Comparison of ENCODE assay signal across 11 mouse cellular contexts in the genomic region with DNA sequence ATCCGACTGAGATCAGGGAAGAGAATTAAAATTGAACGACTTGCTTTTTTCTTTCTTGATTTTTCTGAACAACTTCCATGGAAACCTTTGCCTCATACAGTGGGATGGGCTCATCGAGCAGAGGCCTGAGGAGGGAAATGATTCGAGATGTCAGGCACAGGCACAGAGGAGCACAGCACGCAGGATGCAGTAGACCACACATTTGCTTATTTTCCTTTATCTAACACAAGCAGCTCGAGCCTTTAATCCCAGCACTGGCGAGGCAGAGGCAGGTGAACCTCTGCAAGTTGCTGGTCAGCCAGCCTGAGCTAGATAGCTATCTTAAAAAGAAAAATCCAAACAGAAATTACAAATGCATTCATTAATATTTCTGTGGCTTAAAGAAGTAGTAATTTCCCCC. TPM values are rescaled to one million over a fixed set of nuclear protein-coding genes. Genes with fewer than 3 reads are reported as not detected.
A peak's percentile ranks its signal among the peaks of the same experiment; 100 is the strongest.
DNase-seq lines count a peak whose midpoint lies in the region; ATAC-seq and TF ChIP-seq lines count a peak whose summit lies in the region.
"Had no signal": no experiment of that assay in that cellular context is flagged by ENCODE, and none has a peak within 500 bp of the region (broad histone marks: within the 10 kb centered on the region; RNA-seq: fewer than 3 reads in every experiment).

No protein-coding gene starts in this region.

- no peak overlapping the region for H3K4me3 ChIP-seq in heart, embryonic 12.5 days
- H3K4me3 ChIP-seq in thymus, adult 2 months (ENCODE audit: control insufficient read depth, insufficient read depth, low read length): no peak overlapping the region
- peak overlapping the region; percentile 78 for H3K4me3 ChIP-seq in liver, embryonic 12.5 days
- no peak overlapping the region for H3K4me3 ChIP-seq in stomach, embryonic 16.5 days (replicated peaks; ENCODE audit: low read length)

- intact Hi-C loops in heart, postnatal 10 days (cut with DNase I): loop anchor here (10.0 kb wide), 1 partner anchor 615 kb away; the partner anchor contains the start of gene Smim11

- TF ChIP-seq CTCF in thymus, adult 2 months (IDR thresholded peaks at IDR 0.05; ENCODE audit: borderline replicate concordance, control insufficient read depth, extremely low read depth, insufficient read depth, low read length, poor library complexity): no peak

- H3K9me3 ChIP-seq in heart, embryonic 12.5 days (replicated peaks): no peaks in the 10 kb centered on the region
- no peaks in the 10 kb centered on the region for H3K9me3 ChIP-seq in liver, embryonic 12.5 days (replicated peaks)
- H3K9me3 ChIP-seq in stomach, embryonic 16.5 days (replicated peaks; ENCODE audit: control insufficient read depth, low read length): no peaks in the 10 kb centered on the region
- H3K9me3 ChIP-seq: limb, embryonic 15.5 days had no signal

- no peak for ATAC-seq in heart, embryonic 12.5 days (ENCODE audit: insufficient number of reproducible peaks, low FRiP score)
- ATAC-seq in liver, embryonic 12.5 days: peak; percentile 48
- ATAC-seq in stomach, embryonic 16.5 days (ENCODE audit: insufficient read depth, low FRiP score): no peak

- peaks cover 22% of the 10 kb centered on the region for H3K36me3 ChIP-seq in heart, embryonic 12.5 days
- no peaks in the 10 kb centered on the region for H3K36me3 ChIP-seq in thymus, adult 2 months (ENCODE audit: control insufficient read depth, insufficient read depth, low read length)
- H3K36me3 ChIP-seq in liver, embryonic 12.5 days: peaks cover 42% of the 10 kb centered on the region
- no peaks in the 10 kb centered on the region for H3K36me3 ChIP-seq in stomach, embryonic 16.5 days (ENCODE audit: control insufficient read depth, insufficient read depth, low read length)

- no peaks in the 10 kb centered on the region for H3K27me3 ChIP-seq in heart, embryonic 12.5 days (replicated peaks)
- no peaks in the 10 kb centered on the region for H3K27me3 ChIP-seq in thymus, adult 2 months (ENCODE audit: control insufficient read depth, insufficient read depth, low read length)
- no peaks in the 10 kb centered on the region for H3K27me3 ChIP-seq in liver, embryonic 12.5 days (replicated peaks)
- H3K27me3 ChIP-seq in stomach, embryonic 16.5 days (ENCODE audit: control insufficient read depth, insufficient read depth, low read length): no peaks in the 10 kb centered on the region
- H3K27me3 ChIP-seq: limb, embryonic 15.5 days had no signal

- no peak for TF ChIP-seq POLR2A in thymus, adult 2 months (IDR thresholded peaks at IDR 0.05; ENCODE audit: control insufficient read depth, extremely low read depth, insufficient read depth, low read length, poor library complexity)

- 0 out of 2 replicates have a peak overlapping the region, but pooled peaks have one; percentile 25 for H3K9ac ChIP-seq in heart, embryonic 12.5 days
- H3K9ac ChIP-seq in liver, embryonic 12.5 days: peak overlapping the region; percentile 82
- peak overlapping the region; percentile 46 for H3K9ac ChIP-seq in stomach, embryonic 16.5 days (ENCODE audit: low read length)

- no peak overlapping the region for H3K27ac ChIP-seq in heart, embryonic 12.5 days (ENCODE audit: poor library complexity, severe bottlenecking)
- peak overlapping the region; percentile 47; the same call in 1 of the 2 replicates for H3K27ac ChIP-seq in thymus, adult 2 months (ENCODE audit: control insufficient read depth, insufficient read depth, low read length)
- peak overlapping the region; percentile 93 for H3K27ac ChIP-seq in liver, embryonic 12.5 days
- H3K27ac ChIP-seq in stomach, embryonic 16.5 days (ENCODE audit: low read length): no peak overlapping the region

- WGBS in heart, embryonic 12.5 days: 32% methylated on average over 7 of the region's 7 CpGs
- 33% methylated on average over 7 of the region's 7 CpGs for WGBS in thymus, adult 2 months
- 14% methylated on average over 7 of the region's 7 CpGs for WGBS in liver, embryonic 12.5 days (ENCODE audit: insufficient replicate concordance)
- WGBS in stomach, embryonic 16.5 days: 39% methylated on average over 7 of the region's 7 CpGs

- H3K4me1 ChIP-seq in heart, embryonic 12.5 days (replicated peaks): peaks cover 18% of the 10 kb centered on the region
- H3K4me1 ChIP-seq in thymus, adult 2 months (replicated peaks; ENCODE audit: control insufficient read depth, insufficient read depth, low read length): peaks cover 13% of the 10 kb centered on the region
- peaks cover 53% of the 10 kb centered on the region for H3K4me1 ChIP-seq in liver, embryonic 12.5 days
- peaks cover 13% of the 10 kb centered on the region for H3K4me1 ChIP-seq in stomach, embryonic 16.5 days (ENCODE audit: control insufficient read depth, insufficient read depth, low read length)

- DNase-seq in heart, postnatal 10 days: no peak
- no peak for DNase-seq in thymus, adult 2 months
- no peak for DNase-seq in thymus, postnatal 25 days
- no peak for DNase-seq in right cerebral cortex, postnatal 4 days
- DNase-seq in gastrocnemius, postnatal 25 days: no peak
- DNase-seq: cerebellum, adult 11-12 months; right cerebral cortex, adult 18-20 months had no signal

- peak overlapping the region; percentile 29; the same call in 1 of the 2 replicates for H3K4me2 ChIP-seq in heart, embryonic 12.5 days
- H3K4me2 ChIP-seq in liver, embryonic 12.5 days: peak overlapping the region; percentile 97
- H3K4me2 ChIP-seq in stomach, embryonic 16.5 days (ENCODE audit: low read depth, low read length): peak overlapping the region; percentile 2; the same call in 1 of the 2 replicates

RNA-seq across cellular contexts. Expression of gene Donson, which starts 1.2 kb away (rescaled TPM):
- polyA plus RNA-seq in heart, embryonic 12.5 days (2016; fragmentation: Nextera tagmentation; extraction: Ambion mirVana): 20.9 and 22.5 TPM in 2 replicates
- total RNA-seq in heart, postnatal 10 days (2021): 1 to 10 TPM; 5.1 to 9.8 TPM
- polyA plus RNA-seq in thymus, adult 2 months (2012; rRNA removed): 19.5 and 28.8 TPM in 2 replicates
- polyA plus RNA-seq in liver, embryonic 12.5 days (2016; fragmentation: Nextera tagmentation; extraction: Ambion mirVana): 48.4 and 54.9 TPM in 2 replicates
- polyA plus RNA-seq in stomach, embryonic 16.5 days (2015; fragmentation: Nextera tagmentation; extraction: Ambion mirVana): 11.7 and 16.9 TPM in 2 replicates
- total RNA-seq in gastrocnemius, postnatal 25 days (2021): 1 to 10 TPM in 1 of 2 experiments, under 1 TPM in 1; 0.84 to 1.1 TPM

RNA-seq across cellular contexts. Expression of gene Cryzl1, which starts 39.0 kb away (rescaled TPM):
- 48.2 and 54.5 TPM in 2 replicates for polyA plus RNA-seq in heart, embryonic 12.5 days (2016; fragmentation: Nextera tagmentation; extraction: Ambion mirVana)
- 10 to 100 TPM; 30.0 to 32.2 TPM for total RNA-seq in heart, postnatal 10 days (2021)
- 19.1 and 21.7 TPM in 2 replicates for polyA plus RNA-seq in thymus, adult 2 months (2012; rRNA removed)
- 40.3 and 40.9 TPM in 2 replicates for polyA plus RNA-seq in liver, embryonic 12.5 days (2016; fragmentation: Nextera tagmentation; extraction: Ambion mirVana)
- 62.2 and 69.9 TPM in 2 replicates for polyA plus RNA-seq in stomach, embryonic 16.5 days (2015; fragmentation: Nextera tagmentation; extraction: Ambion mirVana)
- total RNA-seq in gastrocnemius, postnatal 25 days (2021): 10 to 100 TPM; 12.1 to 20.0 TPM

RNA-seq across cellular contexts. Expression of gene Itsn1, which starts 39.3 kb away (rescaled TPM):
- polyA plus RNA-seq in heart, embryonic 12.5 days (2016; fragmentation: Nextera tagmentation; extraction: Ambion mirVana): 29.7 and 31.2 TPM in 2 replicates
- 10 to 100 TPM; 41.0 to 41.2 TPM for total RNA-seq in heart, postnatal 10 days (2021)
- polyA plus RNA-seq in thymus, adult 2 months (2012; rRNA removed): 8.9 and 12.9 TPM in 2 replicates
- polyA plus RNA-seq in liver, embryonic 12.5 days (2016; fragmentation: Nextera tagmentation; extraction: Ambion mirVana): 47.5 and 52.3 TPM in 2 replicates
- 16.8 and 18.1 TPM in 2 replicates for polyA plus RNA-seq in stomach, embryonic 16.5 days (2015; fragmentation: Nextera tagmentation; extraction: Ambion mirVana)
- total RNA-seq in gastrocnemius, postnatal 25 days (2021): 10 to 100 TPM; 55.3 to 60.5 TPM

RNA-seq across cellular contexts. Expression of gene Son, which starts 42.5 kb away (rescaled TPM):
- 97.8 and 103 TPM in 2 replicates for polyA plus RNA-seq in heart, embryonic 12.5 days (2016; fragmentation: Nextera tagmentation; extraction: Ambion mirVana)
- total RNA-seq in heart, postnatal 10 days (2021): 100 to 1,000 TPM; 201 to 204 TPM
- 258 and 261 TPM in 2 replicates for polyA plus RNA-seq in thymus, adult 2 months (2012; rRNA removed)
- 60.5 and 65.0 TPM in 2 replicates for polyA plus RNA-seq in liver, embryonic 12.5 days (2016; fragmentation: Nextera tagmentation; extraction: Ambion mirVana)
- 89.8 and 98.8 TPM in 2 replicates for polyA plus RNA-seq in stomach, embryonic 16.5 days (2015; fragmentation: Nextera tagmentation; extraction: Ambion mirVana)
- total RNA-seq in gastrocnemius, postnatal 25 days (2021): 10 to 100 TPM; 89.3 to 90.5 TPM

RNA-seq across cellular contexts. Expression of gene Gart, which starts 43.0 kb away (rescaled TPM):
- polyA plus RNA-seq in heart, embryonic 12.5 days (2016; fragmentation: Nextera tagmentation; extraction: Ambion mirVana): 87.4 and 90.7 TPM in 2 replicates
- total RNA-seq in heart, postnatal 10 days (2021): 10 to 100 TPM; 56.2 to 63.4 TPM
- 44.6 and 48.6 TPM in 2 replicates for polyA plus RNA-seq in thymus, adult 2 months (2012; rRNA removed)
- polyA plus RNA-seq in liver, embryonic 12.5 days (2016; fragmentation: Nextera tagmentation; extraction: Ambion mirVana): 158 and 160 TPM in 2 replicates
- polyA plus RNA-seq in stomach, embryonic 16.5 days (2015; fragmentation: Nextera tagmentation; extraction: Ambion mirVana): 104 TPM in 2 replicates
- 10 to 100 TPM; 49.2 to 56.0 TPM for total RNA-seq in gastrocnemius, postnatal 25 days (2021)

Comparison
In these comparisons a context has a peak if more than half of its experiments do, and no peak if none do; other contexts are left out.
1. H3K27ac ChIP-seq: peak in thymus, adult 2 months (single experiment) and liver, embryonic 12.5 days (single experiment); none in heart, embryonic 12.5 days (single experiment) and stomach, embryonic 16.5 days (single experiment).
2. H3K4me2 ChIP-seq: peak in every context shown above with its lines; median percentile 97 in liver, embryonic 12.5 days; 29 in heart, embryonic 12.5 days; 2 in stomach, embryonic 16.5 days.
3. H3K9ac ChIP-seq: peak in every context shown above with its lines; median percentile 82 in liver, embryonic 12.5 days; 46 in stomach, embryonic 16.5 days; 25 in heart, embryonic 12.5 days.